Mouse (Mus musculus) MEL (cell line): ENCODE data around the gene Glra3. TPM values are rescaled to one million over a fixed set of nuclear protein-coding genes. Genes with fewer than 3 reads are reported as not detected.

Experiments
- DNase-seq: peaks from one replicate; pipeline ENCODE4 v3.0.0; 2011; ENCODE audit warnings: low read depth, low spot score
- H3K27ac ChIP-seq: 2 replicates; pipeline ENCODE4 v1.5.1; 2012; ENCODE audit warnings: low read depth, mild to moderate bottlenecking, control low read depth, low read length, moderate library complexity; ENCODE audit not compliant: control insufficient read depth
- H3K27me3 ChIP-seq, 2 experiments: fragments of 150-350 bp in 1 of 2; sonication (generic) in 1 of 2; 2 replicates each; pipeline ENCODE4 v1.6.1; 2012; ENCODE audit warnings: low read length in 2 of 2, mild to moderate bottlenecking in 2 of 2, improper control_type of control experiment in 1 of 2, moderate library complexity in 1 of 2; ENCODE audit not compliant: insufficient read depth in 2 of 2, control insufficient read depth in 1 of 2
- H3K36me3 ChIP-seq, 2 experiments: 2 replicates each; pipeline ENCODE4 v1.6.1; 2012 to 2014; ENCODE audit warnings: low read length in 2 of 2, improper control_type of control experiment in 1 of 2, inconsistent platforms in 1 of 2, mild to moderate bottlenecking in 1 of 2; ENCODE audit not compliant: insufficient read depth in 2 of 2, control insufficient read depth in 1 of 2
- H3K4me1 ChIP-seq, 2 experiments: fragments of 150-350 bp in 1 of 2; sonication (generic) in 1 of 2; 2 replicates each; pipeline ENCODE4 v1.6.1; 2012; ENCODE audit warnings: low read length in 2 of 2, improper control_type of control experiment in 1 of 2, mild to moderate bottlenecking in 1 of 2; ENCODE audit not compliant: insufficient read depth in 2 of 2, control insufficient read depth in 1 of 2
- H3K4me3 ChIP-seq, 2 experiments: fragments of 150-350 bp in 1 of 2; sonication (generic) in 1 of 2; 2 replicates each; pipeline ENCODE4 v1.5.1; 2012; ENCODE audit warnings: low read depth in 2 of 2, low read length in 2 of 2, mild to moderate bottlenecking in 2 of 2, moderate library complexity in 2 of 2, control low read depth in 1 of 2, improper control_type of control experiment in 1 of 2; ENCODE audit not compliant: control insufficient read depth in 1 of 2, insufficient read depth in 1 of 2
- H3K79me2 ChIP-seq: 2 replicates; pipeline ENCODE4 v1.6.1; 2012; ENCODE audit warnings: mild to moderate bottlenecking, low read length, moderate library complexity; ENCODE audit not compliant: control insufficient read depth, poor library complexity, insufficient read depth
- H3K9ac ChIP-seq: 2 replicates; pipeline ENCODE4 v1.6.1; 2012; ENCODE audit warnings: low read depth, mild to moderate bottlenecking, control low read depth, low read length, moderate library complexity; ENCODE audit not compliant: control insufficient read depth, poor library complexity, severe bottlenecking
- H3K9me3 ChIP-seq: fragments of 150-350 bp; sonication (generic); replicated peaks from 2 replicates; pipeline ENCODE4 v1.6.1; 2012; ENCODE audit warnings: mild to moderate bottlenecking, low read length, improper control_type of control experiment, moderate library complexity; ENCODE audit not compliant: insufficient read depth
- CHD2 ChIP-seq: IDR thresholded peaks from 2 replicates; pipeline ENCODE4 v1.6.1; 2011; ENCODE audit warnings: low read length, improper control_type of control experiment
- EP300 ChIP-seq, 2 experiments: IDR thresholded peaks; 2 replicates each; pipeline ENCODE4 v1.6.1; 2011; ENCODE audit warnings: improper control_type of control experiment in 2 of 2, low read length in 2 of 2, low read depth in 1 of 2, mild to moderate bottlenecking in 1 of 2
- GATA1 ChIP-seq: IDR thresholded peaks from 2 replicates; pipeline ENCODE4 v1.6.1; 2011; ENCODE audit warnings: low read depth, low read length, improper control_type of control experiment
- JUND ChIP-seq: IDR thresholded peaks from 2 replicates; pipeline ENCODE4 v1.6.1; 2011; ENCODE audit warnings: low read depth, mild to moderate bottlenecking, improper control_type of control experiment, low read length
- MAX ChIP-seq: IDR thresholded peaks from 2 replicates; pipeline ENCODE4 v1.6.1; 2011; ENCODE audit warnings: low read length, improper control_type of control experiment
- MAZ ChIP-seq: IDR thresholded peaks from 2 replicates; pipeline ENCODE4 v1.6.1; 2012; ENCODE audit warnings: low read depth, mild to moderate bottlenecking, inconsistent platforms, low read length, improper control_type of control experiment
- MXI1 ChIP-seq: IDR thresholded peaks from 2 replicates; pipeline ENCODE4 v1.6.1; 2011; ENCODE audit warnings: mild to moderate bottlenecking, low read depth, low read length, improper control_type of control experiment
- MYC ChIP-seq: IDR thresholded peaks from 2 replicates; pipeline ENCODE4 v1.6.1; 2011; ENCODE audit warnings: low read depth, mild to moderate bottlenecking, low read length, improper control_type of control experiment, moderate library complexity
- NRF1 ChIP-seq: IDR thresholded peaks from 2 replicates; pipeline ENCODE4 v1.6.1; 2014; ENCODE audit warnings: low read depth, mild to moderate bottlenecking, inconsistent platforms, low read length, improper control_type of control experiment, moderate library complexity; ENCODE audit not compliant: poor library complexity, insufficient read depth, severe bottlenecking
- RAD21 ChIP-seq: IDR thresholded peaks from 2 replicates; pipeline ENCODE4 v1.6.1; 2011; ENCODE audit warnings: mild to moderate bottlenecking, low read depth, low read length, improper control_type of control experiment
- TAL1 ChIP-seq: IDR thresholded peaks from 2 replicates; pipeline ENCODE4 v1.6.1; 2012; ENCODE audit warnings: mild to moderate bottlenecking, inconsistent platforms, low read length, moderate library complexity, mixed read lengths
- TCF12 ChIP-seq: IDR thresholded peaks from 2 replicates; pipeline ENCODE4 v1.6.1; 2014; ENCODE audit warnings: low read depth, mild to moderate bottlenecking, inconsistent platforms, low read length, improper control_type of control experiment, moderate library complexity
- UBTF ChIP-seq: IDR thresholded peaks from 2 replicates; pipeline ENCODE4 v1.6.1; 2012; ENCODE audit warnings: low read depth, mild to moderate bottlenecking, inconsistent platforms, low read length, improper control_type of control experiment, moderate library complexity, borderline replicate concordance; ENCODE audit not compliant: insufficient read depth
- USF2 ChIP-seq, 2 experiments: IDR thresholded peaks; 2 replicates each; pipeline ENCODE4 v1.6.1; 2011 to 2012; ENCODE audit warnings: improper control_type of control experiment in 2 of 2, low read length in 2 of 2, borderline replicate concordance in 1 of 2, inconsistent platforms in 1 of 2, low read depth in 1 of 2, mild to moderate bottlenecking in 1 of 2; ENCODE audit not compliant: insufficient read depth in 1 of 2
- ZKSCAN1 ChIP-seq: IDR thresholded peaks from 2 replicates; pipeline ENCODE4 v1.6.1; 2012; ENCODE audit warnings: low read depth, mild to moderate bottlenecking, inconsistent platforms, low read length, improper control_type of control experiment, moderate library complexity
- ZMIZ1 ChIP-seq: IDR thresholded peaks from 2 replicates; pipeline ENCODE4 v1.6.1; 2012; ENCODE audit warnings: low read depth, mild to moderate bottlenecking, inconsistent platforms, low read length, improper control_type of control experiment, moderate library complexity
- polyA plus RNA-seq, 2 experiments: library from polyadenylated mRNA; stranded (reverse) in 1 of 2; unstranded in 1 of 2; fragments of >175 nt in 1 of 2; fragments of >200 nt in 1 of 2; gene quantifications; 2 replicates each; pipeline versions ENCODE4 v1.2.1 to v1.2.4; 2012; ENCODE audit warnings: low replicate concordance in 2 of 2, low read depth in 1 of 2; ENCODE audit not compliant: insufficient read length in 2 of 2, insufficient read depth in 1 of 2, missing spikeins in 1 of 2
- total RNA-seq: library from RNA; depleted of rRNA; stranded (reverse); fragments of 300-350 nt; gene quantifications from 2 replicates; pipeline ENCODE4 v1.2.3, GENCODE M21; 2012; rRNA removed

The Glra3 gene
- total RNA-seq (not detected in 2 replicates), polyA plus RNA-seq (not detected)

GRCm38 (mm10) chr8:55939870-55940525, at the start of gene Glra3:
TSS of gene Glra3 (plus strand) at chr8:55940460.
- Histone ChIP-seq H3K79me2 (no peaks in the 10 kb centered on the region), H3K9ac (no peak within 1 kb of the TSS), H3K9me3 (no peaks in the 10 kb centered on the region), H3K27me3 (no peaks in the 10 kb centered on the region), H3K36me3 (no peaks in the 10 kb centered on the region), H3K27ac (no peak within 1 kb of the TSS), H3K4me3 (no peak within 1 kb of the TSS), H3K4me1 (no peaks in the 10 kb centered on the region)
- no peak for DNase-seq
- TF ChIP-seq JUND (no peak), GATA1 (no peak), MYC (no peak), RAD21 (no peak)
- TF ChIP-seq, all 39 proteins: peak for 0

GRCm38 (mm10) chr8:55906848-55907247, 33.4 kb upstream of the Glra3 start, which contains the start of gene Adam29:
TSS of gene Adam29 (minus strand) at chr8:55906948.
- Histone ChIP-seq H3K9me3 (no peaks in the 10 kb centered on the region), H3K27me3 (no peaks in the 10 kb centered on the region), H3K4me1 (no peaks in the 10 kb centered on the region), H3K36me3 (no peaks in the 10 kb centered on the region), H3K27ac (no peak within 1 kb of the TSS), H3K79me2 (no peaks in the 10 kb centered on the region), H3K4me3 (no peak within 1 kb of the TSS), H3K9ac (no peak within 1 kb of the TSS)
- DNase-seq, result no peak
- no peak for TF ChIP-seq MAZ
- no peak for TF ChIP-seq NRF1
- no peak for TF ChIP-seq TCF12
- TF ChIP-seq MYC, result no peak
- no peak for TF ChIP-seq MAX
- TF ChIP-seq EP300 (IDR thresholded peaks at IDR 0.05; ENCODE audit: low read depth in 1 of 2, low read length in 2 of 2), result no peak
- TF ChIP-seq UBTF, result no peak
- TF ChIP-seq ZKSCAN1, result no peak
- TF ChIP-seq USF2 (IDR thresholded peaks at IDR 0.05; ENCODE audit: borderline replicate concordance in 1 of 2, insufficient read depth in 1 of 2, low read depth in 1 of 2, low read length in 2 of 2), result no peak
- TF ChIP-seq TAL1, result no peak
- TF ChIP-seq ZMIZ1, result no peak
- TF ChIP-seq MXI1, result no peak
- no peak for TF ChIP-seq CHD2
